21 mouse cellular contexts compared by ENCODE assay signal in genomic region chr10:60753941-60754340, GRCm38 (mm10). TPM values are rescaled to one million over a fixed set of nuclear protein-coding genes. Genes with fewer than 3 reads are reported as not detected.
DNase-seq lines count a peak whose midpoint lies in the region; ATAC-seq lines count a peak whose summit lies in the region.
"Had no signal": no experiment of that assay in that cellular context is flagged by ENCODE, and none has a peak within 500 bp of the region (broad histone marks: within the 10 kb centered on the region; RNA-seq: fewer than 3 reads in every experiment).

No protein-coding gene starts in this region.

- ATAC-seq in kidney, embryonic 16.5 days (ENCODE audit: low FRiP score, low TSS enrichment), result no peak
- ATAC-seq in kidney, embryonic 15.5 days (replicated peaks; ENCODE audit: low FRiP score), result no peak
- no peak for ATAC-seq in kidney, embryonic 14.5 days (ENCODE audit: low FRiP score, low TSS enrichment)

- 73% methylated on average over 8 of the region's 8 CpGs for WGBS in kidney, embryonic 16.5 days
- 78% methylated on average over 8 of the region's 8 CpGs for WGBS in kidney, embryonic 15.5 days
- 80% methylated on average over 8 of the region's 8 CpGs for whole genome bisulfite sequencing in kidney, embryonic 14.5 days

- no peak overlapping the region for H3K4me3 ChIP-seq in kidney, embryonic 16.5 days (ENCODE audit: low read length)
- no peak overlapping the region for H3K4me3 ChIP-seq in kidney, embryonic 15.5 days (replicated peaks)
- no peak overlapping the region for H3K4me3 ChIP-seq in kidney, embryonic 14.5 days (ENCODE audit: low read length)
- H3K4me3 ChIP-seq: embryonic facial prominence, embryonic 13.5 days; embryonic facial prominence, embryonic 15.5 days; erythroblast, embryonic 14.5 days; forebrain, embryonic 10.5 days; forebrain, embryonic 12.5 days had no signal

- H3K27me3 ChIP-seq in kidney, embryonic 16.5 days (ENCODE audit: insufficient read depth, low read length), result no peaks in the 10 kb centered on the region
- 0 out of 2 replicates have a peak, but pooled peaks cover 2% of the 10 kb centered on the region for H3K27me3 ChIP-seq in kidney, embryonic 15.5 days
- no peaks in the 10 kb centered on the region for H3K27me3 ChIP-seq in kidney, embryonic 14.5 days (ENCODE audit: control insufficient read depth, insufficient read depth, low read length)
- H3K27me3 ChIP-seq: embryonic facial prominence, embryonic 13.5 days; embryonic facial prominence, embryonic 15.5 days; forebrain, embryonic 12.5 days had no signal

- H3K9ac ChIP-seq in kidney, embryonic 16.5 days (replicated peaks; ENCODE audit: low read length), result no peak overlapping the region
- H3K9ac ChIP-seq in kidney, embryonic 15.5 days, result no peak overlapping the region
- H3K9ac ChIP-seq in kidney, embryonic 14.5 days (ENCODE audit: low read depth, low read length), result no peak overlapping the region
- H3K9ac ChIP-seq: embryonic facial prominence, embryonic 15.5 days; forebrain, embryonic 12.5 days had no signal

- no peaks in the 10 kb centered on the region for H3K36me3 ChIP-seq in kidney, embryonic 16.5 days (ENCODE audit: insufficient read depth, low read length)
- H3K36me3 ChIP-seq in kidney, embryonic 15.5 days, result peaks cover 4% of the 10 kb centered on the region; the same call in 1 of the 2 replicates
- no peaks in the 10 kb centered on the region for H3K36me3 ChIP-seq in kidney, embryonic 14.5 days (ENCODE audit: control insufficient read depth, insufficient read depth, low read length)
- H3K36me3 ChIP-seq: forebrain, embryonic 10.5 days; forebrain, embryonic 12.5 days had no signal

- peak; percentile 59 for DNase-seq in kidney, adult 18-20 months
- peak; percentile 80 for DNase-seq in kidney, adult 8-10 months
- peak; percentile 69 to 83 for DNase-seq in kidney, postnatal 25 days
- DNase-seq in spleen, postnatal 14 days (ENCODE audit: low spot score in 2 of 2), result no peak
- DNase-seq: adrenal gland, adult 2 months; adrenal gland, postnatal 10 days; adrenal gland, postnatal 25 days; cerebellum, adult 11 months; cerebellum, adult 18-20 months; cerebellum, adult 8-10 months; cerebellum, adult 9-11 months; cerebellum, postnatal 36 days; embryo, embryonic 11 days had no signal

- H3K9me3 ChIP-seq in kidney, embryonic 16.5 days (ENCODE audit: low read length), result no peaks in the 10 kb centered on the region
- H3K9me3 ChIP-seq in kidney, embryonic 15.5 days (replicated peaks), result no peaks in the 10 kb centered on the region
- no peaks in the 10 kb centered on the region for H3K9me3 ChIP-seq in kidney, embryonic 14.5 days (ENCODE audit: control insufficient read depth, low read length)
- H3K9me3 ChIP-seq: embryonic facial prominence, embryonic 15.5 days; forebrain, embryonic 10.5 days; forebrain, embryonic 12.5 days had no signal

- no peak overlapping the region for H3K4me2 ChIP-seq in kidney, embryonic 16.5 days (replicated peaks; ENCODE audit: low read depth, low read length)
- H3K4me2 ChIP-seq in kidney, embryonic 15.5 days, result no peak overlapping the region
- H3K4me2 ChIP-seq in kidney, embryonic 14.5 days (replicated peaks; ENCODE audit: low read depth, low read length), result no peak overlapping the region
- H3K4me2 ChIP-seq: forebrain, embryonic 12.5 days had no signal

- H3K27ac ChIP-seq in kidney, embryonic 16.5 days (ENCODE audit: low read length), result no peak overlapping the region
- no peak overlapping the region for H3K27ac ChIP-seq in kidney, embryonic 15.5 days
- H3K27ac ChIP-seq in kidney, embryonic 14.5 days (ENCODE audit: low read depth, low read length), result no peak overlapping the region
- H3K27ac ChIP-seq: embryonic facial prominence, embryonic 15.5 days; forebrain, embryonic 12.5 days had no signal

- peaks cover 15% of the 10 kb centered on the region for H3K4me1 ChIP-seq in kidney, embryonic 16.5 days (ENCODE audit: insufficient read depth, low read length)
- H3K4me1 ChIP-seq in kidney, embryonic 15.5 days, result peaks cover 19% of the 10 kb centered on the region
- H3K4me1 ChIP-seq in kidney, embryonic 14.5 days (ENCODE audit: control insufficient read depth, insufficient read depth, low read length), result peaks cover 11% of the 10 kb centered on the region; the same call in 1 of the 2 replicates

RNA-seq across cellular contexts. Expression of gene Slc29a3, which starts 1.3 kb away (rescaled TPM):
- 14.0 and 14.5 TPM in 2 replicates for polyA plus RNA-seq in kidney, embryonic 16.5 days (2015; fragmentation: Nextera tagmentation; extraction: Ambion mirVana)
- polyA plus RNA-seq in kidney, embryonic 15.5 days (2015; fragmentation: Nextera tagmentation; extraction: Ambion mirVana), result 13.4 and 15.5 TPM in 2 replicates
- polyA plus RNA-seq in kidney, embryonic 14.5 days (2014; fragmentation: Nextera tagmentation; extraction: Ambion mirVana), result 4.0 and 10.8 TPM in 2 replicates

RNA-seq across cellular contexts. Expression of gene Cdh23, which starts 57.7 kb away (rescaled TPM):
- polyA plus RNA-seq in kidney, embryonic 16.5 days (2015; fragmentation: Nextera tagmentation; extraction: Ambion mirVana), result 0.50 and 0.82 TPM in 2 replicates
- polyA plus RNA-seq in kidney, embryonic 15.5 days (2015; fragmentation: Nextera tagmentation; extraction: Ambion mirVana), result 0.62 and 0.66 TPM in 2 replicates
- polyA plus RNA-seq in kidney, embryonic 14.5 days (2014; fragmentation: Nextera tagmentation; extraction: Ambion mirVana), result 0.57 and 0.89 TPM in 2 replicates

Comparison
In these comparisons a context has a peak if more than half of its experiments do, and no peak if none do; other contexts are left out.
1. DNase-seq: peak in kidney, adult 18-20 months (single experiment), kidney, adult 8-10 months (2 of 2) and kidney, postnatal 25 days (2 of 2); none in spleen, postnatal 14 days (0 of 2).